Mouse (Mus musculus) midbrain, embryonic 10.5 days (tissue): Measurements from ENCODE around the gene Farsa. TPM values are rescaled to one million over a fixed set of nuclear protein-coding genes. Genes with fewer than 3 reads are reported as not detected.
A peak's percentile ranks its signal among the peaks of the same experiment; 100 is the strongest.

Source experiments
- DNase-seq: peaks from one replicate; pipeline ENCODE4 v3.0.0-alpha.2; 2017; ENCODE audit warnings: low spot score
- H3K27ac ChIP-seq: fragments of 300-500 bp; sonication (generic); replicated peaks from 2 replicates; pipeline ENCODE4 v1.5.1; 2016; ENCODE audit warnings: mild to moderate bottlenecking
- H3K27me3 ChIP-seq: fragments of 300-500 bp; sonication (generic); 2 replicates; pipeline ENCODE4 v1.6.1; 2016; ENCODE audit warnings: low read depth, mild to moderate bottlenecking; ENCODE audit not compliant: poor library complexity, severe bottlenecking
- H3K36me3 ChIP-seq: fragments of 300-500 bp; sonication (generic); 2 replicates; pipeline ENCODE4 v1.6.1; 2016; ENCODE audit warnings: mild to moderate bottlenecking, moderate library complexity
- H3K4me1 ChIP-seq: fragments of 300-500 bp; sonication (generic); 2 replicates; pipeline ENCODE4 v1.6.1; 2016
- H3K4me3 ChIP-seq: fragments of 300-500 bp; sonication (generic); 2 replicates; pipeline ENCODE4 v1.5.1; 2016; ENCODE audit warnings: mild to moderate bottlenecking, moderate library complexity
- H3K9me3 ChIP-seq: fragments of 300-500 bp; sonication (generic); replicated peaks from 2 replicates; pipeline ENCODE4 v1.6.1; 2016; ENCODE audit warnings: mild to moderate bottlenecking
- WGBS: fragments of 180-500 bp; shearing (Covaris S2); methylation state at CpG from one replicate; pipeline ENCODE4 v1.1.7; 2016; 5-methylcytosine and 5-hydroxymethylcytosine counted together
- polyA plus RNA-seq: library from polyadenylated mRNA; unstranded; fragments of >200 nt; fragmentation: Nextera tagmentation; extraction: Ambion mirVana; gene quantifications from 2 replicates; pipeline ENCODE4 v1.2.1, GENCODE M21; 2016

Gene Farsa
- polyA plus RNA-seq, result 133 and 139 TPM in 2 replicates

GRCm38 (mm10) chr8:84856864-84857441 lies at the start of gene Farsa:
Gene Farsa, plus strand, starts transcription at chr8:84856989.
- Histone ChIP-seq H3K27ac (peak within 1 kb of the TSS; percentile 93), H3K36me3 (peaks cover 34% of the 10 kb centered on the region), H3K27me3 (no peaks in the 10 kb centered on the region; the same call in 1 of the 2 replicates), H3K9me3 (no peaks in the 10 kb centered on the region), H3K4me3 (peak within 1 kb of the TSS; percentile 87), H3K4me1 (peaks cover 13% of the 10 kb centered on the region)
- under 1% methylated on average over 39 of the region's 39 CpGs for WGBS
- peak; percentile 96 for DNase-seq

- 60% methylated on average over 12 of the region's 12 CpGs for whole genome bisulfite sequencing
These were observed 47.5 kb upstream of the Farsa start for GRCm38 (mm10) chr8:84809109-84809940.

GRCm38 (mm10) chr8:84809941-84810280 lies 46.9 kb upstream of the Farsa start:
- Histone ChIP-seq H3K36me3 (no peaks in the 10 kb centered on the region), H3K27me3 (peaks cover 99% of the 10 kb centered on the region), H3K27ac (no peak overlapping the region), H3K4me1 (peaks cover 38% of the 10 kb centered on the region), H3K4me3 (no peak overlapping the region), H3K9me3 (peaks cover 5% of the 10 kb centered on the region; the same call in 1 of the 2 replicates)
- DNase-seq, result no peak
- WGBS, result 74% methylated on average over 5 of the region's 5 CpGs

More at GRCm38 (mm10) chr8:84809109-84809940, 47.5 kb upstream of the Farsa start:
- no peaks in the 10 kb centered on the region for H3K36me3 ChIP-seq
- H3K9me3 ChIP-seq, result peaks cover 5% of the 10 kb centered on the region; the same call in 1 of the 2 replicates
- peaks cover 99% of the 10 kb centered on the region for H3K27me3 ChIP-seq
- DNase-seq, result no peak
- H3K4me1 ChIP-seq, result peaks cover 32% of the 10 kb centered on the region
- no peak overlapping the region for H3K27ac ChIP-seq
- H3K4me3 ChIP-seq, result no peak overlapping the region

GRCm38 (mm10) chr8:84810896-84811295 lies 45.9 kb upstream of the Farsa start:
- 1% methylated on average over 32 of the region's 32 CpGs for WGBS
- Histone ChIP-seq H3K36me3 (no peaks in the 10 kb centered on the region), H3K27ac (peak overlapping the region; percentile 76), H3K4me3 (peak overlapping the region; percentile 45), H3K27me3 (peaks cover 99% of the 10 kb centered on the region), H3K4me1 (peaks cover 48% of the 10 kb centered on the region), H3K9me3 (peaks cover 4% of the 10 kb centered on the region; the same call in 1 of the 2 replicates)
- peak; percentile 95 for DNase-seq

GRCm38 (mm10) chr8:84811303-84811702 lies 45.5 kb upstream of the Farsa start:
- peaks cover 48% of the 10 kb centered on the region for H3K4me1 ChIP-seq
- peak overlapping the region; percentile 45 for H3K4me3 ChIP-seq
- peaks cover under 1% of the 10 kb centered on the region; the same call in 1 of the 2 replicates for H3K9me3 ChIP-seq
- H3K27me3 ChIP-seq, result peaks cover 99% of the 10 kb centered on the region
- H3K27ac ChIP-seq, result peak overlapping the region; percentile 76
- 15% methylated on average over 10 of the region's 10 CpGs for whole genome bisulfite sequencing
- no peaks in the 10 kb centered on the region for H3K36me3 ChIP-seq
- no peak for DNase-seq

GRCm38 (mm10) chr8:84813059-84813458 lies 43.7 kb upstream of the Farsa start:
- peaks cover 48% of the 10 kb centered on the region for H3K4me1 ChIP-seq
- H3K4me3 ChIP-seq, result no peak overlapping the region
- H3K9me3 ChIP-seq, result no peaks in the 10 kb centered on the region
- WGBS, result 2% methylated on average over 5 of the region's 5 CpGs
- H3K27ac ChIP-seq, result no peak overlapping the region
- DNase-seq, result peak; percentile 85
- no peaks in the 10 kb centered on the region for H3K36me3 ChIP-seq
- H3K27me3 ChIP-seq, result peaks cover 90% of the 10 kb centered on the region

- H3K36me3 ChIP-seq, result no peaks in the 10 kb centered on the region
- no peaks in the 10 kb centered on the region for H3K9me3 ChIP-seq
- H3K27ac ChIP-seq, result no peak overlapping the region
- peaks cover 48% of the 10 kb centered on the region for H3K4me1 ChIP-seq
- DNase-seq, result no peak
- WGBS, result 92% methylated on average over 3 of the region's 3 CpGs
- peaks cover 82% of the 10 kb centered on the region for H3K27me3 ChIP-seq
- no peak overlapping the region for H3K4me3 ChIP-seq
These were observed 43.0 kb upstream of the Farsa start for GRCm38 (mm10) chr8:84813830-84814229.

- no peak overlapping the region for H3K4me3 ChIP-seq
- WGBS, result 88% methylated on average over 11 of the region's 11 CpGs
- H3K27ac ChIP-seq, result 0 out of 2 replicates have a peak overlapping the region, but pooled peaks have one; percentile 4
- peaks cover 79% of the 10 kb centered on the region for H3K27me3 ChIP-seq
- no peak for DNase-seq
- H3K9me3 ChIP-seq, result no peaks in the 10 kb centered on the region
- peaks cover 48% of the 10 kb centered on the region for H3K4me1 ChIP-seq
- no peaks in the 10 kb centered on the region for H3K36me3 ChIP-seq
These were observed 42.6 kb upstream of the Farsa start for GRCm38 (mm10) chr8:84814240-84814554.

- Histone ChIP-seq H3K36me3 (no peaks in the 10 kb centered on the region), H3K9me3 (no peaks in the 10 kb centered on the region), H3K27me3 (peaks cover 73% of the 10 kb centered on the region), H3K4me1 (peaks cover 42% of the 10 kb centered on the region), H3K4me3 (peak overlapping the region; percentile 21; the same call in 1 of the 2 replicates), H3K27ac (0 out of 2 replicates have a peak overlapping the region, but pooled peaks have one; percentile 4)
- 52% methylated on average over 19 of the region's 19 CpGs for WGBS
- DNase-seq, result no peak
These were observed 42.0 kb upstream of the Farsa start for GRCm38 (mm10) chr8:84814555-84815441.

- 9% methylated on average over 9 of the region's 9 CpGs for WGBS
- Histone ChIP-seq H3K4me3 (no peak overlapping the region), H3K27me3 (peaks cover 66% of the 10 kb centered on the region), H3K36me3 (no peaks in the 10 kb centered on the region), H3K27ac (no peak overlapping the region), H3K9me3 (no peaks in the 10 kb centered on the region), H3K4me1 (peaks cover 41% of the 10 kb centered on the region)
- DNase-seq, result peak; percentile 92
These were observed 41.2 kb upstream of the Farsa start for GRCm38 (mm10) chr8:84815547-84815946.

GRCm38 (mm10) chr8:84816117-84816516 lies 40.7 kb upstream of the Farsa start:
- WGBS, result 74% methylated on average over 17 of the region's 17 CpGs
- H3K4me3 ChIP-seq, result no peak overlapping the region
- no peak overlapping the region for H3K27ac ChIP-seq
- H3K9me3 ChIP-seq, result no peaks in the 10 kb centered on the region
- no peak for DNase-seq
- H3K27me3 ChIP-seq, result peaks cover 61% of the 10 kb centered on the region
- H3K4me1 ChIP-seq, result peaks cover 35% of the 10 kb centered on the region
- no peaks in the 10 kb centered on the region for H3K36me3 ChIP-seq

- no peak for DNase-seq
- Histone ChIP-seq H3K27ac (peak within 1 kb of the TSS; percentile 38; the same call in 1 of the 2 replicates), H3K4me3 (peak within 1 kb of the TSS; percentile 36), H3K36me3 (no peaks in the 10 kb centered on the region), H3K27me3 (peaks cover 39% of the 10 kb centered on the region), H3K4me1 (peaks cover 16% of the 10 kb centered on the region), H3K9me3 (no peaks in the 10 kb centered on the region)
- 23% methylated on average over 3 of the region's 3 CpGs for WGBS
These were observed 34.1 kb upstream of the Farsa start, which contains the start of gene Dand5 for GRCm38 (mm10) chr8:84822723-84823122. Gene Dand5, minus strand, starts transcription at chr8:84822823.
